Mouse (Mus musculus): Measurements from ENCODE around the gene Gm10300.

DNA sequence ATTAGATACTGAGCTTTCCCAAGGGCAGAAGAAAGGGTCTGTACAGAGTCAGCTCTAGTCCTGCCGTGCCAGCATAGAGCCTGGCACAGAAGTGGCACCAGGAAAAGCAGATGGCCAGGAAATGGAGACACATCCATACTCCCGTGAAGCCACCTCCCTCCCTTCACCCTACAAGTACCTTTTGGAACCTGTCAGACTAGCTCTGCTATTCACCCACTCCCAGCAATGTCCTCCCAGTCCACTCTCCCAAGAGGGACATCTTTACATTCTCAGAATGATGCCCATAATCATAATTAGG is 6.6 kb upstream of the Gm10300 start:
- TF ChIP-seq POLR2A (IDR thresholded peaks at IDR 0.05; ENCODE audit: low read depth, low read length): no peak
- no peak for TF ChIP-seq CTCF (IDR thresholded peaks at IDR 0.05; ENCODE audit: extremely low read depth, insufficient read depth, insufficient read length, insufficient replicate concordance)
